Mouse (Mus musculus) T-helper 17 cell (primary cell): ENCODE measurements around the gene Hps1.

ENCODE experiments used
- in situ Hi-C, 2 experiments: fragments of 300-600 bp; cut with MboI, MseI; formaldehyde crosslinking; loops; 1 replicate in 1 of 2; 2 replicates in 1 of 2; pipeline ENCODE4 v1.15.1; 2025; ENCODE audit warnings: high pct_unique_total_duplicates in 2 of 2

The Hps1 gene

GRCm38 (mm10) chr19:42722500-42722899 is 57.3 kb downstream of the Hps1 start:
- in situ Hi-C loops = no loop called here

- in situ Hi-C loops = no loop called here
Observed at GRCm38 (mm10) chr19:42718101-42718500, 61.7 kb downstream of the Hps1 start.

- in situ Hi-C loops = no loop called here
Observed at GRCm38 (mm10) chr19:42717668-42718067, 62.1 kb downstream of the Hps1 start.

GRCm38 (mm10) chr19:42716507-42716906 is 63.3 kb downstream of the Hps1 start:
- in situ Hi-C loops = no loop called here

- in situ Hi-C loops = no loop called here
Observed at GRCm38 (mm10) chr19:42713770-42714169, 66.0 kb downstream of the Hps1 start.
